Mouse (Mus musculus): ENCODE data around the gene Cpne1.
"Not testable (repeated sequence)": the region's sequence is repeated elsewhere in the genome, so short reads cannot be mapped to it uniquely, and the experiment has no call there.

The Cpne1 gene

DNA sequence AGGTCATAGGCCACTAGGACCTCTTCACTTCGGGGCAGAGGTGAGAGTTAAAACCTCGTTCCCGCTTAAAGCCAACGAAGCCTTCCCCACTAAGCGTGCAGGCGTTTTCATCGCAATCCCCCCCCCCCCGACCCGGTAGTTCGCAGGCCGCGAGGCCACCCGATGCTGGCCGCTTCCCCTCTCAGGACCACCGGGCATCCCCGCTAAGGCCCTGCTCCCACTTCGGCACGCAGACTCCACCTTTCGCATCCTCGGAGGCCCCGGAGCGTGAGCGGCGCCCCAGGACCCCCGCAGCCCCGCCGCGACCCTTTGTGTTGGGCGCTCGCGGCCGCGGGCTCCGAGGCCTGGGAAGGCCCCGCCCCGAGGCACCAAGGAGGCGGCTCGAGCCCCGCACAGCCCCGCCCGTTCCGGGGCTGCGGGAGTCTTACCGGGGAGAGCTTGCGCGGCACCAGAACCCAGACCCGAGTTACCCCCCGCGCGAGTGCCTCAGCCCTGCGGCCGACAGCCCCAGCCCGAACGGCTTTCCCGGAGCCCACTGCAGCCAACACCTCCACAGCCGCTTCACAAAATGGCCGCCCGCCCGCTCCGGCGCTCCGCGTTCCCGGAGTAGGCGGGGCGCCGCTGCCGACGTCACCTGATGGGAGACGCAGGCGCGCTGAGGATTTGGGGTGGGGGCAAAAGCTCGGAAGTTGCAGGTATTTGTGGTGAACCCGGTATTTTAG lies at the start of gene Cpne1, which contains the start of gene Rbm12:
Cpne1 (minus strand) TSS at position 608 of the 722 bp plus-strand sequence.
Rbm12 (minus strand) TSS at position 621 of the 722 bp plus-strand sequence.
- DNase-seq: peak; percentile 88

- no peak for DNase-seq
Measured at GRCm38 (mm10) chr2:156151538-156151937, 39.8 kb upstream of the Cpne1 start.

DNA sequence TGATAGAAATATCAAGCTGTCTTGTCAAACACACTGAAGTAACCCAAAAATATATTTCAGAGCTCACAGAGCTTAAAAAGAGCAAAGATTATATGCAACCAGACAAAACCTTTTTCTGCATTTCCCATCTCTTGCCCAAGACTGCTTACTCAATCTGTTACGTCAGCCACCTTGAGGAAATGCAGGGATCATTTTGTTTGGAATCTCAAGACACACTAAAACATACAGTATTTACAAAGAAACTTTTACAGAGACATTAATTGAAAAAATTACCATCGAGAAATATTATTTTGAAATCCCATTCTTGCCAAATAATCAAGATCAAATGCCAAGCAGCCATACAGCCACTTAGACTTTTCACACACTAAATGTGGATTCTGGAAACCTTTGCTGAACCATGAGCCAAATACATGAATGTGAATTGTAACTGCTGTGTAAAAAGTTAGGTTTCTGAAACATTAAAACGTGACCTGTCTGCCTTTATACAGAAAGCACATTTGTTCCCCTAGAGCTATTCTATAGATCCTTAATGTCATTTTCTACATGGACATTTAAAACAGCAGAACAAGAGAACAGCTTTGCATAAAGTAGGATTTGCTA lies 35.7 kb upstream of the Cpne1 start:
- no peak for DNase-seq

- no peak for DNase-seq
Measured at GRCm38 (mm10) chr2:156146272-156146989, 34.7 kb upstream of the Cpne1 start.

- DNase-seq: no peak
Measured at GRCm38 (mm10) chr2:156145486-156146130, 33.8 kb upstream of the Cpne1 start.

GRCm38 (mm10) chr2:156143953-156144724 lies 32.4 kb upstream of the Cpne1 start, which contains the start of the genes Romo1 and Nfs1:
TSS of gene Romo1 (plus strand) at chr2:156144039.
TSS of gene Nfs1 (minus strand) at chr2:156144186.
- DNase-seq: peak; percentile 89

DNA sequence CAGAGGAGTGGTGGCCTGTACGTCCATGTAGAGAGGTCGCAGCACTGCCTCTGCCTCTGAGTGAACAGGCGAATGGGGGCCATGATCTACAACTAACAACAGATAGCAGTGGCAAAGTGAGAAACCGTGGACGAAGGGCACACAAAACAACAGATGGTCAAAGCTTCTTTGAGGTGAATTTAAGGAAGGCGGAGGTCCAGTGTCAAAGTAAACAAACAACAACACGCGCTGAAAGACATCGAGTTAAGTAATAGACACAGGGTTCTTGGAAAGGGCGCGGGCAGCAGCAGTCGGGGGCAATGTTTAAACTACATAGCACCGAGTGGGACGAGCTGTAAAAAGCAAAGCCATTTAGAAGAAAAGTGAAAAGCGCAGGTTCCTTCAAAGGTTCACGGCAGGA lies 31.6 kb upstream of the Cpne1 start:
- DNase-seq: no peak

GRCm38 (mm10) chr2:156142820-156143219 lies 31.1 kb upstream of the Cpne1 start:
- no peak for DNase-seq

DNA sequence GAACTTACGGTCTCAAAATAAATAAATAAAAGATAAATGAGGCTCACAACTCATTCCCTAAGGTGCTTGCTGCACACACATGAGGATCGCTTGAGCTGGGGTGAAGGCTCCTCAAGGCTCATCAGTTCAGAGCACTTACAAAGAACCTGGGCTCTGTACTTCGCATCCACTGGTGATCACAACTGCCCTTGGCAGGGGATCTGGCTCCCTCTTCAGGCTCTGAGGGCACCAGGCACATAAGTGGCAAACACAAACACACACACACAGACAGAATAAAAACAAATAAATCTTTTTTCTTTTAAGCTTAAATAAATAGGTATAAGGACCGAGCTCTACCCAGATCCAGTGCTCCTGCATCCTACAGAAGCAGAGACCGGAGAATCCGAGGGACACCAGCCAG lies 23.9 kb upstream of the Cpne1 start:
- DNase-seq: no peak

- DNase-seq: no peak
Measured at GRCm38 (mm10) chr2:156134161-156134560, 22.4 kb upstream of the Cpne1 start.

DNA sequence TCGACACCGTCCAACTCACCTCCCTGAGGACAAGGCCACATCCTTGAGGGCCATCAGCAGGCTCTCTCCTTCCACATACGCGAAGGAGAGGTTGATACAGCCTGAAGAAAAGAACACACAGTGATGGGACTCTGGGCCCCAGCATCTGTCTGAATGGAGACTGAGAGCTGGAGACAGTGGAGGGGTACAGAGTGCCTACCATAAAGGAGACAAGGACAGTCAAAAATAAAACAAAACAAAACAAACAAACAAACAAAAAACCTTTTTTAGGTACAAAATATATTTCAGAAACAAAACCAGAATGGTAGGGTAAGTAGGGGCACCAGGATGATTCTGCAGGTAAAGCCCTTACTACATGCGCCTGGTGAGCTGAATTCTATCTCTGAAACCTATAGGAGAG lies 15.2 kb upstream of the Cpne1 start, which contains the start of gene Gm28036:
Gm28036 (minus strand) TSS at position 101 of the 400 bp plus-strand sequence.
- DNase-seq: no peak

DNA sequence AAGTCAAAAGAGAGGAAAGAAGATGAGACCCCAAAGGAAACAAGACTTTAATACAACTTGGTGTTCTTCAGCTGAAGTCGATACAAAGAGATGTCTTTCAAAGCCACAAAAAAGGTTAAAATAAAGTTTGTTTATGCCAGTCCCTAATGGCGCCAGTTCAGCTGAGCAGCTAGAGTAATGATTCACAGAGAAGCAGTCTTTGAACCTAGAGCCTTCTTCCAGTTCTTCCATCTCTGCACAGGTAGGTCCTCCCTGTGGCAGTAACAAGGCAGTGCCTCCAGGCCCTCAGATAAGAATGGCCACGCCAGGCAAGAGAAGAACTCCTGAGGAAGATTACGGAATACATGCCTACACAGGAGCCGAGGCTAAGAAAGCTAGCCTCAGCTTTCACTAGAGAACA lies 12.0 kb upstream of the Cpne1 start:
- DNase-seq: no peak

- no peak for DNase-seq
Measured at GRCm38 (mm10) chr2:156119566-156119965, 7.8 kb upstream of the Cpne1 start.

GRCm38 (mm10) chr2:156112080-156112423 lies 287 bp upstream of the Cpne1 start:
- DNase-seq: not testable (repeated sequence)

GRCm38 (mm10) chr2:156110627-156111357 lies 973 bp downstream of the Cpne1 start:
- DNase-seq: peak; percentile 22

- DNase-seq: no peak
Measured at GRCm38 (mm10) chr2:156091926-156092325, 19.8 kb downstream of the Cpne1 start.

DNA sequence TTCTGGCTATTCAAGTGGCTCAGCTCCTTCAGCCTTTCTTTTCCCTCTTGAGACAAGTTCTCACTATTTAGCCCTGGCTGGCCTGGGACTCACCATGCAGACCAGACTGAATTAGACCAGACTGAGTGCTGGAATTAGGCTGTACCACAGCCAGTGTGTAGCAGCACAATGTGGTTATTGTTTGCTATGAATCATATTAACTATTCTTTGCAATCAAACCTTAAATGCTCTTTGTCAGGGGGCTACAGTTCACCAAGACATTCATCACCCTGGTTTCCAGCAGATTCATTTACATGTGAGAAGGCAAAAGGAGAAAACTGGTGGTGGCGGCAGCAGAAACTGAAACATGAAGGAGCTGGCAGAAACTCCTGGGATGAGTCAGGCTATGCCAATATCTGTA lies 22.0 kb downstream of the Cpne1 start:
- no peak for DNase-seq

GRCm38 (mm10) chr2:156087391-156088110 lies 24.2 kb downstream of the Cpne1 start:
- DNase-seq: no peak

- DNase-seq: no peak
Measured at GRCm38 (mm10) chr2:156084541-156084940, 27.2 kb downstream of the Cpne1 start.

- no peak for DNase-seq
Measured at GRCm38 (mm10) chr2:156080391-156080790, 31.4 kb downstream of the Cpne1 start.

DNA sequence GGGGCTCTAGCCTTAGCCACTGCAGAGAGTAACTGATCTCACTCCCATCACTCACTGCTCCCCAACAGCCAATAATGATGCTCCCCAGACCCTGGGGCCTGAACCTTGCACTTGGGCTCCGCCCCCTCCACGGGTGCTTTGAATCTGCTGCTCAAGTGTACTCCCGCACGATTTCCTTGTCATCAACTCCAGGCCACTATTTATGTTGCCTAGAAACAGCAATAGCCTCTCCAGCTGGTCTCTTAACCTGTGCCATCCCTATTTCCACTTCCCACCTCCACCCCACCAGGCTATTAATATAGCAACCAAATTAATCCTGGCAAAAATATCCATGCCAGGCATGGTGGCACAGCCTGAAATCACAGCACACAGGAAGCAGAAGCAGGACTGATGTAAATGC lies 32.1 kb downstream of the Cpne1 start:
- peak; percentile 58 for DNase-seq

All from cerebellum, adult 9-11 months (tissue).